Mouse (Mus musculus) cortical plate, adult 2 months (tissue): ENCODE measurements around the gene Amt. TPM values are rescaled to one million over a fixed set of nuclear protein-coding genes. Genes with fewer than 3 reads are reported as not detected.

Experiments used
- H3K27ac ChIP-seq: fragments of 200-500 bp; 2 replicates; pipeline ENCODE4 v1.5.1; 2012; ENCODE audit warnings: low read length, control low read depth, inconsistent platforms; ENCODE audit not compliant: insufficient read depth
- H3K4me1 ChIP-seq: fragments of 200-500 bp; 2 replicates; pipeline ENCODE4 v1.6.1; 2011; ENCODE audit warnings: low read length; ENCODE audit not compliant: control insufficient read depth, insufficient read depth
- H3K4me3 ChIP-seq: fragments of 200-500 bp; 2 replicates; pipeline ENCODE4 v1.5.1; 2011; ENCODE audit warnings: mild to moderate bottlenecking, low read length, control low read depth; ENCODE audit not compliant: insufficient read depth
- CTCF ChIP-seq: fragments of 200-500 bp; IDR thresholded peaks from 2 replicates; pipeline ENCODE4 v1.5.1; 2011; ENCODE audit warnings: mild to moderate bottlenecking, control low read depth, low read length; ENCODE audit not compliant: insufficient read depth; ENCODE audit errors: extremely low read depth
- POLR2A ChIP-seq: fragments of 200-500 bp; IDR thresholded peaks from 2 replicates; pipeline ENCODE4 v1.6.1; 2011; ENCODE audit warnings: mild to moderate bottlenecking, low read length, control low read depth; ENCODE audit not compliant: insufficient read depth; ENCODE audit errors: extremely low read depth
- polyA plus RNA-seq: library from polyadenylated mRNA; depleted of rRNA; stranded (reverse); fragments of >200 nt; gene quantifications from 2 replicates; pipeline ENCODE4 v1.2.3, GENCODE M21; 2012; rRNA removed

Amt gene
- polyA plus RNA-seq, 1 experiment, result 55.0 TPM

DNA sequence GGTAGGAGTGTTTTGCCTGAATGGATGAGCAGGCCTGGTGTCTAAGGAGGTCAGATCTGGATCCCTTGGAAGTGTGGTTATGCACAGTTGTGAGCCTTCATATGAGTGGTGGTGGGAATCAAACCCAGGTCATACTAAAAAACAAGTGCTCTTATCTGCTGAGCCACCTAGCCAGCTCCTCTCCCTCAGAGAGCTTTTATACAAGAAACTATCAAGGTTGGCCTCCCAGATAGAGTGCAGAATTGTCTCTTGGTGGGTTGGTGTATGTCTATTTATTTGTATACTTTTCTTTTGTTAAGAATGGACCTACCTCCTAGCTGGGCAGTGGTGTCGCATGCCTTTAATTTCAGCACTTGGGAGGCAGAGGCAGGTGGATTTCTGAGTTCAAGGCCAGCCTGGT, 47.2 kb downstream of the Amt start:
- H3K4me1 ChIP-seq, result peaks cover 11% of the 10 kb centered on the region
- H3K27ac ChIP-seq, result no peak overlapping the region
- TF ChIP-seq CTCF, result no peak
- no peak for TF ChIP-seq POLR2A
- no peak overlapping the region for H3K4me3 ChIP-seq

DNA sequence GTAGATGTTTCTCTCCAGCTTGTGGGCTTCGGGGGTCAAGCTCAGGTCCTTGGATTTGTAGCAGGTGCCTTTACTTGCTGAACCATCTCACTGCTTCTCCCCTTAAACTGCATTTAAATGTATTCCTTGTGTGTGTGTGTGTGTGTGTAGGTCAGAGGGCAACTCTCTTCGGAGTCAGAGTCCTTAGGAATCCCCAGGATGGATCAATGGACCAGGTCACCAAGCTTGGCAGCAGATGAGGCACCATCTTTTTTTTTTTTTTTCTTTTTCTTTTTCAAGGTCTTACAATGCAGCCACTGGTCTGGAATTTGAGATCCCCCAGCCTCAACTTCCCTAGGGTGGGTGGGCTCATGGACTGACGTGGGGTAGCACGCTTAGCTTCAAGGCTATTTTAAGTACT, 47.8 kb downstream of the Amt start:
- peaks cover 11% of the 10 kb centered on the region for H3K4me1 ChIP-seq
- H3K27ac ChIP-seq, result no peak overlapping the region
- no peak for TF ChIP-seq CTCF
- no peak for TF ChIP-seq POLR2A
- H3K4me3 ChIP-seq, result no peak overlapping the region

DNA sequence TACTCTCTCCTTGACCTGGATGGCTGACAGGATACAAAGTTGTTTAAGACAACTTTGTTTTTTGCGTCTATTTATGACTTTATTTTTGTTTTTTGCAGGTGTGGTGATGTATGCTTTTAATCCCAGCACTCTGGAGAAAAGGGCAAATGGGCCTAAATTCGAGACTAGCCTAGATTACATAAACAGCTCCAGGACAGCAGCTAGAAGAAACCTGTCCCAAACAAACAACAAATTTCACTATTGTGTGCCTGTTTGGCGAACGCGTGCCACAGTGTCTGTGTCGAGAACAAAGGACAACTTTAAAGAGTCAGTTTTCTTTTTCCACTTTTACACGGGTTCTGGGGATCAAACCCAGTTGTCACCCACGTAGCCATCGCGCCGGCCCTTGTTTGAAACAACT, 50.4 kb downstream of the Amt start:
- H3K27ac ChIP-seq, result peak overlapping the region; percentile 97
- H3K4me3 ChIP-seq, result peak overlapping the region; percentile 77
- TF ChIP-seq POLR2A, result no peak
- TF ChIP-seq CTCF, result no peak
- peaks cover 7% of the 10 kb centered on the region; the same call in 1 of the 2 replicates for H3K4me1 ChIP-seq

DNA sequence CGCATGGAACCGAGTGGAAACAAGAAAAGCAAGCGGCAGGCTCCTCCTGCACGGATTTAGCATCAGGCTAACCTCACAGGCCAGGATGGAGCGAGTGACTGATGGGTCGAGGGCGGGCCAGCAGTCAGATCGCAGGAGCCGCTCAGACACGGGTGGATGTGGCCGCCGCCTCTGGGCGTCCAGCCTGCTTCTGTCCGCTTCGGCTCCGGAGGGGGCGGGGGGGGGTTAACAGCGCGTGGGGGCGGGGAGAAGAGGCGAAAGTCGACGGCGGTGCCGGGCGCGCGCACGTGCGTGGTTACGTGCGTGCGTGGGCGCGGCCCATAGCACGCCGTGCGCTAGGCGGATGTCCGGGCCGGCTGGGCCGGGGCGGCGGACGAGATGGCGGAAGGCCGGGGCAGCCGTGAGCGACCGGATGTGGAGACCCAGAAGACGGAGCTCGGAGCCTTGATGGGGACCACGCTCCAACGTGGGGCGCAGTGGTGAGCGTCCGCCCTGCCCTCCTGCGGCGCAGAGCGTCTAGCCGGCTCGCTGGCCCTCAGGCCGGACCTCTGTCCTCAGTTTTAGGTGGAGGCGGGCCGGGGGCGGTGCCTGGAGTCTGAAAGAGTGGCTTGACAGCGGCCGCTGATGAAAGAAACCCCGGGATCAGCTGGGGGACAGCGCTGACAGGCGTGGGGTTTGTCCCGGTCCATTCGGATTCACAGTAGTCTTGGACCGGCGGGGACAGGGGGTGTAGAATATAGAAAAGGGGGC, 51.1 kb downstream of the Amt start, which contains the start of gene Usp4:
Usp4 (plus strand) TSS at position 314 of the 750 bp plus-strand sequence.
- peaks cover 7% of the 10 kb centered on the region; the same call in 1 of the 2 replicates for H3K4me1 ChIP-seq
- peak within 1 kb of the TSS; percentile 97 for H3K27ac ChIP-seq
- TF ChIP-seq CTCF, result no peak
- peak; percentile 60; the same call in 1 of the 2 replicates for TF ChIP-seq POLR2A
- peak within 1 kb of the TSS; percentile 77 for H3K4me3 ChIP-seq

DNA sequence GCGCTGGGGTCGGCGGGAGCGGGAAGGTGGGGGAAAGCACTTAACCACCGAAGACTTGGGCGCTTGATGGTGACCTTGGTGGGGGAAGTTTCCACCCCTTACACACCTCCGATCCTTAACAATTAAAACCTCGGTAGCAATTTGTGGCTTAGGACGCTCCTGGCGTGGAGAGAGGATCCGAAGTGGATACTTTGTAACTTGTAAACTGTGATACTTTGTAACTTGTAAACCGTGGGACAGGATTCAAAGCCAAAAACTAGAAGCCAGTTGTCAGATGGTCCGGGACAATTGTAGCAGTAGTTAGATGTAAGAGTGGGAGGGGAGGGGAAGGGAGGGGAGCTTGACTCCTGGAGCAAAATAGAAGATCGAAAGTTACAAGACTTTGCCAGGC, 51.6 kb downstream of the Amt start:
- H3K4me1 ChIP-seq, result peaks cover 7% of the 10 kb centered on the region; the same call in 1 of the 2 replicates
- H3K4me3 ChIP-seq, result peak overlapping the region; percentile 77
- H3K27ac ChIP-seq, result no peak overlapping the region
- TF ChIP-seq POLR2A (no peak), CTCF (no peak)

DNA sequence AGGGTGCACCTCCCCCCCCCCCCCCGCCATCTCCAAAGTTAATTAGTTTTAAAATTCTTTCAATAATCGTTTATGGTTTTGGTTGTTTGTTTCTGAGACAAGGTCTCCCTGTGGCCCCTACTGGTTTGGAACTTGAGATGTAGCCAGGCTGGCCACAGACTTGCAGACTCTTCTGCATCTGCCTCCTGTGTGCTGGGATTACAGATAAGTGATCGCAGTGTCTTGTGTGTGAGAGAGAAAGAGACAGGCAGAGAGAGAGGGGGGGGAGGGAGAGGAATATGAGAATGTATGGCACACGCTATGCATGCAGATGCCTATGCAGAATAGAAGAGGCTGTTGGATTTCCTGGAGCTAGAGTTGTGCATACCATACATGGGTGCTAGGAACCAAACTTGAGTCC, 53.1 kb downstream of the Amt start:
- Histone ChIP-seq H3K4me3 (no peak overlapping the region), H3K27ac (no peak overlapping the region), H3K4me1 (peaks cover 7% of the 10 kb centered on the region; the same call in 1 of the 2 replicates)
- no peak for TF ChIP-seq POLR2A
- no peak for TF ChIP-seq CTCF

Other genes with a start within 250 kb of the Amt start
- gene Gmppb, start 247.6 kb upstream of the Amt start, polyA plus RNA-seq, result 14.4 and 14.5 TPM in 2 replicates
- gene Amigo3, start 243.7 kb upstream of the Amt start, polyA plus RNA-seq, result 1.6 and 1.7 TPM in 2 replicates
- 0.10 TPM in 1 of 2 replicates, not detected in the other for gene Mst1, start 216.4 kb upstream of the Amt start, polyA plus RNA-seq
- 76.2 and 82.3 TPM in 2 replicates for gene Rnf123, start 213.5 kb upstream of the Amt start, polyA plus RNA-seq
- 26.1 TPM in 2 replicates for gene Apeh, start 202.2 kb upstream of the Amt start, polyA plus RNA-seq
- 105 and 106 TPM in 2 replicates for gene Bsn, start 106.5 kb upstream of the Amt start, polyA plus RNA-seq
- 31.2 and 33.5 TPM in 2 replicates for gene Dag1, start 32.9 kb upstream of the Amt start, polyA plus RNA-seq
- 101 and 102 TPM in 2 replicates for gene Nicn1, start 6.4 kb upstream of the Amt start, polyA plus RNA-seq
- 167 and 176 TPM in 2 replicates for gene Rhoa, start 9.3 kb downstream of the Amt start, polyA plus RNA-seq
- 53.0 and 55.6 TPM in 2 replicates for gene Tcta, start 9.3 kb downstream of the Amt start, polyA plus RNA-seq
- 258 and 294 TPM in 2 replicates for gene Gpx1, start 42.0 kb downstream of the Amt start, polyA plus RNA-seq
- 114 and 116 TPM in 2 replicates for gene Usp4, start 51.0 kb downstream of the Amt start, polyA plus RNA-seq
- 1.1 TPM in 2 replicates for gene 1700102P08Rik, start 96.0 kb downstream of the Amt start, polyA plus RNA-seq
- gene Ccdc36, start 131.6 kb downstream of the Amt start, polyA plus RNA-seq, result 0.33 and 0.66 TPM in 2 replicates
- not detected in 2 replicates for gene BC048562, start 139.6 kb downstream of the Amt start, polyA plus RNA-seq
- 19.9 and 22.3 TPM in 2 replicates for gene Ccdc71, start 163.7 kb downstream of the Amt start, polyA plus RNA-seq
- gene Klhdc8b, start 164.7 kb downstream of the Amt start, polyA plus RNA-seq, result 44.9 and 46.1 TPM in 2 replicates
- 31.6 and 34.2 TPM in 2 replicates for gene Lamb2, start 182.9 kb downstream of the Amt start, polyA plus RNA-seq
- gene Usp19, start 193.7 kb downstream of the Amt start, polyA plus RNA-seq, result 169 and 173 TPM in 2 replicates
- gene Qars, start 210.9 kb downstream of the Amt start, polyA plus RNA-seq, result 110 TPM in 2 replicates
- gene Qrich1, start 220.0 kb downstream of the Amt start, polyA plus RNA-seq, result 110 and 111 TPM in 2 replicates